Mouse (Mus musculus) myocyte (in vitro differentiated cells): ENCODE data around the gene Acot10. TPM values are rescaled to one million over a fixed set of nuclear protein-coding genes. Genes with fewer than 3 reads are reported as not detected.

Experiments used
- H3K27me3 ChIP-seq: one replicate; pipeline ENCODE4 v1.6.1; 2011; ENCODE audit not compliant: control insufficient read depth, insufficient read depth, insufficient read length
- H3K36me3 ChIP-seq: one replicate; pipeline ENCODE4 v1.6.1; 2011; ENCODE audit not compliant: control insufficient read depth, insufficient read depth
- H3K4me2 ChIP-seq: one replicate; pipeline ENCODE4 v1.6.1; 2011; ENCODE audit warnings: low read depth, control low read depth
- H3K4me3 ChIP-seq: one replicate; pipeline ENCODE4 v1.5.1; 2011; ENCODE audit warnings: mild to moderate bottlenecking, control low read depth, moderate library complexity
- H3K79me2 ChIP-seq: one replicate; pipeline ENCODE4 v1.6.1; 2011; ENCODE audit not compliant: control insufficient read depth, insufficient read depth
- H3ac ChIP-seq: one replicate; pipeline ENCODE4 v1.6.1; 2011; ENCODE audit not compliant: control insufficient read depth, insufficient read length
- CEBPB ChIP-seq: IDR thresholded peaks from 2 replicates; pipeline ENCODE4 v1.6.1; 2011; ENCODE audit warnings: mild to moderate bottlenecking, moderate library complexity; ENCODE audit not compliant: poor library complexity, insufficient read depth, severe bottlenecking
- E2F4 ChIP-seq: IDR thresholded peaks from one replicate; pipeline ENCODE4 v1.6.1; 2011; ENCODE audit warnings: mild to moderate bottlenecking, control low read depth, moderate library complexity; ENCODE audit not compliant: insufficient read depth
- MAX ChIP-seq: IDR thresholded peaks from one replicate; pipeline ENCODE4 v1.6.1; 2011; ENCODE audit warnings: low read depth, mild to moderate bottlenecking, control low read depth
- MYOD1 ChIP-seq, 3 experiments: IDR thresholded peaks; one replicate each; pipeline ENCODE4 v1.6.1; 2011; ENCODE audit warnings: control low read depth in 2 of 3, low read depth in 2 of 3, mild to moderate bottlenecking in 2 of 3, moderate library complexity in 1 of 3; ENCODE audit not compliant: insufficient read length in 2 of 3, control insufficient read depth in 1 of 3
- MYOG ChIP-seq, 3 experiments: IDR thresholded peaks; one replicate each; pipeline ENCODE4 v1.6.1; 2011; ENCODE audit warnings: control low read depth in 2 of 3, low read depth in 2 of 3, mild to moderate bottlenecking in 2 of 3; ENCODE audit not compliant: insufficient read length in 2 of 3, control insufficient read depth in 1 of 3, insufficient read depth in 1 of 3
- POLR2A ChIP-seq: IDR thresholded peaks from one replicate; pipeline ENCODE4 v1.6.1; 2011; ENCODE audit warnings: low read depth, mild to moderate bottlenecking, control low read depth, moderate library complexity; ENCODE audit not compliant: insufficient read length
- POLR2AphosphoS2 ChIP-seq: IDR thresholded peaks from one replicate; pipeline ENCODE4 v1.6.1; 2011; ENCODE audit warnings: low read depth, control low read depth; ENCODE audit not compliant: insufficient read length
- REST ChIP-seq: IDR thresholded peaks from one replicate; pipeline ENCODE4 v1.6.1; 2011; ENCODE audit warnings: mild to moderate bottlenecking, control low read depth, moderate library complexity; ENCODE audit not compliant: insufficient read depth, insufficient read length
- SRF ChIP-seq: IDR thresholded peaks from one replicate; pipeline ENCODE4 v1.6.1; 2011; ENCODE audit warnings: low read depth; ENCODE audit not compliant: control insufficient read depth, insufficient read length
- TCF12 ChIP-seq: IDR thresholded peaks from one replicate; pipeline ENCODE4 v1.6.1; 2011; ENCODE audit warnings: mild to moderate bottlenecking, control low read depth; ENCODE audit not compliant: poor library complexity, insufficient read depth, severe bottlenecking
- TCF3 ChIP-seq: IDR thresholded peaks from one replicate; pipeline ENCODE4 v1.6.1; 2011; ENCODE audit warnings: low read depth, control low read depth; ENCODE audit not compliant: insufficient read length
- USF1 ChIP-seq: IDR thresholded peaks from one replicate; pipeline ENCODE4 v1.6.1; 2011; ENCODE audit warnings: low read depth, mild to moderate bottlenecking, control low read depth, moderate library complexity
- polyA plus RNA-seq: library from polyadenylated mRNA; unstranded; fragments of >200 nt; fragmentation: generic; extraction: Trizol; gene quantifications from one replicate; pipeline ENCODE4 v1.2.1, GENCODE M21; 2012; ENCODE audit warnings: missing spikeins

The Acot10 gene
- polyA plus RNA-seq, result 0.44 TPM

- H3ac ChIP-seq, result no peak within 1 kb of the TSS
- H3K36me3 ChIP-seq, result no peaks in the 10 kb centered on the region
- no peak within 1 kb of the TSS for H3K4me3 ChIP-seq
- no peak for TF ChIP-seq MAX
- no peak for TF ChIP-seq SRF
- no peak for TF ChIP-seq REST
- TF ChIP-seq E2F4, result no peak
- TF ChIP-seq MYOG (IDR thresholded peaks at IDR 0.05; ENCODE audit: control insufficient read depth in 1 of 3, insufficient read depth in 1 of 3, insufficient read length in 2 of 3, low read depth in 2 of 3), result no peak
- no peak for TF ChIP-seq TCF3
- no peak for TF ChIP-seq POLR2A
- no peaks in the 10 kb centered on the region for H3K79me2 ChIP-seq
- H3K4me2 ChIP-seq, result no peak within 1 kb of the TSS
- no peaks in the 10 kb centered on the region for H3K27me3 ChIP-seq
Observed at GRCm38 (mm10) chr15:20666650-20667049, at the start of gene Acot10. Gene Acot10, minus strand, starts transcription at chr15:20666750.

- Histone ChIP-seq H3K4me2 (no peak overlapping the region), H3K4me3 (no peak overlapping the region), H3K27me3 (no peaks in the 10 kb centered on the region), H3ac (no peak overlapping the region), H3K36me3 (no peaks in the 10 kb centered on the region), H3K79me2 (no peaks in the 10 kb centered on the region)
- no peak for TF ChIP-seq TCF12
Observed at GRCm38 (mm10) chr15:20711859-20712258, 45.3 kb upstream of the Acot10 start.

DNA sequence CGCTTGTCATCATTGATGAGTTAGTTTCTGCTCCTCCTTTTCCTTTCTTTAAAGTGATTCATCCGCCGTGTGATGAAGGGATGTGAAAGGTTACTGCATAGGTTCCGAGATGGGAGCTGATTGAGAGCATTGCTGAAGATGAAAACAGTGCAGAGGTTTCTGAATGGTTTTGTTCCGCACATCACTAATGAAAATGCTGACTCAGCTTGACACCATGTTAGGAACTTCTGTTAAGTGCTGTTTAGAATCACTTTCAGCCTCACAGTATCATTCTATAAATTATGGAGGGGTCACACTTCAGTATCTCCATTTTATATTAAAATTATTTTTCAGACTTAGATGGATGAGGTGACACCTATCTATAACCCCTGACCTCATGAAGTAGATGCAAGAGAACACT is 29.7 kb upstream of the Acot10 start:
- H3ac ChIP-seq, result no peak overlapping the region
- no peaks in the 10 kb centered on the region for H3K36me3 ChIP-seq
- H3K27me3 ChIP-seq, result no peaks in the 10 kb centered on the region
- no peak for TF ChIP-seq MAX
- TF ChIP-seq TCF12, result no peak
- TF ChIP-seq TCF3, result no peak
- no peak for TF ChIP-seq MYOD1 (IDR thresholded peaks at IDR 0.05; ENCODE audit: control insufficient read depth in 1 of 3, insufficient read length in 2 of 3, low read depth in 2 of 3)
- no peak for TF ChIP-seq SRF
- TF ChIP-seq POLR2AphosphoS2, result no peak
- no peak for TF ChIP-seq MYOG (IDR thresholded peaks at IDR 0.05; ENCODE audit: control insufficient read depth in 1 of 3, insufficient read depth in 1 of 3, insufficient read length in 2 of 3, low read depth in 2 of 3)
- no peak for TF ChIP-seq E2F4
- no peak for TF ChIP-seq POLR2A
- TF ChIP-seq REST, result no peak
- no peak for TF ChIP-seq USF1
- no peak for TF ChIP-seq CEBPB
- no peak overlapping the region for H3K4me3 ChIP-seq
- H3K79me2 ChIP-seq, result no peaks in the 10 kb centered on the region
- H3K4me2 ChIP-seq, result no peak overlapping the region

GRCm38 (mm10) chr15:20684200-20684599 is 17.6 kb upstream of the Acot10 start:
- Histone ChIP-seq H3K4me3 (no peak overlapping the region), H3K4me2 (no peak overlapping the region), H3K79me2 (no peaks in the 10 kb centered on the region), H3ac (no peak overlapping the region), H3K36me3 (no peaks in the 10 kb centered on the region), H3K27me3 (no peaks in the 10 kb centered on the region)
- TF ChIP-seq MYOG (IDR thresholded peaks at IDR 0.05; ENCODE audit: control insufficient read depth in 1 of 3, insufficient read depth in 1 of 3, insufficient read length in 2 of 3, low read depth in 2 of 3) (no peak), SRF (no peak), E2F4 (no peak), TCF12 (no peak), TCF3 (no peak), USF1 (no peak), MYOD1 (IDR thresholded peaks at IDR 0.05; ENCODE audit: control insufficient read depth in 1 of 3, insufficient read length in 2 of 3, low read depth in 2 of 3) (no peak), POLR2A (no peak), REST (no peak), CEBPB (no peak), POLR2AphosphoS2 (no peak), MAX (no peak)

DNA sequence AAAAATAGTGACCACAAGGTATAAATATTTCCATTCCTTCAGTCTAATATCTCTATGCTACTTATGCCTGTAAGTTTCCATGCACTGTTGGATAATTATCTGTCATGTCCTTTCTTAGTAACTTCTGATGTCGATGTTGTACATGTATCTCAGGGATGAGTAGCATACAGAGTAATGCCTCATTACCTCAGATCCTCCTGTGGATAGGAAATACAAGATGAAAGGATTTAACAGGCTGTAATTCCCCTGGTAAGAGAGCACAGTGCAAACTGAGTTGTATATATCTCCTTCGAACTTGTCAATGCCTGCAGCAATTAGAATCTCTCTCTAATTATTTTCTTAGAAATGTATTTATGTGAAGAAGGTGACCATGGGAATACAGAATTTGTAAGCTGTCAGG is 16.2 kb upstream of the Acot10 start:
- no peak overlapping the region for H3ac ChIP-seq
- H3K4me2 ChIP-seq, result no peak overlapping the region
- H3K79me2 ChIP-seq, result no peaks in the 10 kb centered on the region
- H3K4me3 ChIP-seq, result no peak overlapping the region
- no peaks in the 10 kb centered on the region for H3K27me3 ChIP-seq
- H3K36me3 ChIP-seq, result no peaks in the 10 kb centered on the region
- TF ChIP-seq MAX (no peak), TCF3 (no peak), TCF12 (no peak), REST (no peak), MYOD1 (IDR thresholded peaks at IDR 0.05; ENCODE audit: control insufficient read depth in 1 of 3, insufficient read length in 2 of 3, low read depth in 2 of 3) (no peak), E2F4 (no peak), USF1 (no peak), POLR2A (no peak), SRF (no peak), CEBPB (no peak), POLR2AphosphoS2 (no peak), MYOG (IDR thresholded peaks at IDR 0.05; ENCODE audit: control insufficient read depth in 1 of 3, insufficient read depth in 1 of 3, insufficient read length in 2 of 3, low read depth in 2 of 3) (no peak)
